Mouse (Mus musculus) T-cell, adult 2 months (primary cell): ENCODE measurements around the gene Pigl.
"Not testable (repeated sequence)": the region's sequence is repeated elsewhere in the genome, so short reads cannot be mapped to it uniquely, and the experiment has no call there.

Experiments used
- DNase-seq: peaks from one replicate; pipeline ENCODE4 v3.0.0; 2022; ENCODE audit warnings: low spot score

Gene Pigl

DNA sequence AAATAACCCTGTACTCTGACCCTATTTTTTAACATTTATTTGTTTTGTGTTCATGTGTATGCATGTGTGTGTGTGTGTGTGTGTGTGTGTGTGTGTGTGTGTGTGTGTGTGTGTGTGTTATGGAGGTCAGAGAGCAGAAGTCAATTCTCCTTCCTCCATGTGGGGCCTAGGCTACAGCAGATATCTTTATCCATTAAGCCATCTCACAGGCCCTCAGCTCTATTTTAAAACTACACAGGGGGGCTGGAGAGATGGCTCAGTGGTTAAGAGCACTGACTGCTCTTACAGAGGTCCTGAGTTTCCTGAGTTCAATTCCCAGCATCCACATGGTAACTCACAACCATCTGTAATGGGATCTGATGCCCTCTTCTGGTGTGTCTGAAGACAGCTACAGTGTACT lies 9.0 kb downstream of the Pigl start:
- not testable (repeated sequence) for DNase-seq

DNA sequence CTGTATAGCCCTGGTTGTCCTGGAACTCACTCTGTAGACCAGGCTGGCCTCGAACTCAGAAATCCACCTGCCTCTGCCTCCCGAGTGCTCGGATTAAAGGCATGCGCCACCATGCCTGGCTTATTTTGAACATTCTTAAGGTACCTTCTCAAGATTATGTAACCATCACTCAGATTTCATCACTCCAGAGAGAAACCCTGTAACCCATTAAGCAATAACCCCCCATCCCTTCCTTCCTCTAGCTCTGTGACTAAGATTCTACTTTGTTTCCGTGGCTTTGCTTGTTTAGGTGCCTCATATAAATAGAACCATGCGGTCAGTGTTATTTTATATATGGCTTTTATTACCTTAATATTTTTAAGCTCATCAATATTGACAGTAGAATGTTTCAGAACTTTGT lies 12.2 kb downstream of the Pigl start:
- no peak for DNase-seq

DNA sequence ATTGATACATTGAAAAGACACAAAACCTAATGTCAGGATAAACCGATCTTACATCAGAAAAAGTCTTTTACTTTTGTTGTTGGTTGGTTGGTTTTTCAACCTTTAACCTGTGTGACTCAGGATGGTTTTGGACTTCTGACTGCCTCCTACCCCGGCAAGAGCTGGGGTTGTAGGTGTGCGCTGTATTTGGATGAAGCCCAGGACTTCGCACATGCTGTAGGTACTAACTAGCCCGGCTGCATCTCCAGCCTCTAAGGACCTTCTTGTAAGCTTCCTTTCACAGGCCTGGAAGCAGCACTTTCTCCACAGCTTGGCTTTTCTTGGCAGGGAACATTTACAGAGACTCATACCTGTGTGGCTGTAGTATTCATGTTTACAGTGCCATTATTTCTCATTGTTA lies 15.3 kb downstream of the Pigl start:
- no peak for DNase-seq

DNA sequence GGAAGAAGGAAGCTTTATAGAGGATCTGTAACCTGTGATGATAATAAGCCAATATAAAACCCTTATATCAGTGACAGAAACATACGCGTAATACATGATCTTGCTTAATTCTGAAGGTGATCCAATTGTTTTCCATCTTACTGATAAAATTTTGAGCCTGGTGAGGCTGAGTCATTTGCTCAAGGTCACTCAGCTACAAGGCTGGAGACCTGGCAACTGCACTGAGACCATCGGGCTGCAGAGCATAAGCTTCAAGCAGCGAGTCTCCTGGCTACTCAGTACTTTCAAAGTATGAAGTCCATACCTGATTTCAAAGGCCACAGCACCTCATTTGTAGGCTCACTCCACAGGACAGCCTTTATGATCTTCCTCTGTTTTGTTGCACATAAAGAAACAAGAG lies 17.9 kb downstream of the Pigl start:
- DNase-seq = no peak

DNA sequence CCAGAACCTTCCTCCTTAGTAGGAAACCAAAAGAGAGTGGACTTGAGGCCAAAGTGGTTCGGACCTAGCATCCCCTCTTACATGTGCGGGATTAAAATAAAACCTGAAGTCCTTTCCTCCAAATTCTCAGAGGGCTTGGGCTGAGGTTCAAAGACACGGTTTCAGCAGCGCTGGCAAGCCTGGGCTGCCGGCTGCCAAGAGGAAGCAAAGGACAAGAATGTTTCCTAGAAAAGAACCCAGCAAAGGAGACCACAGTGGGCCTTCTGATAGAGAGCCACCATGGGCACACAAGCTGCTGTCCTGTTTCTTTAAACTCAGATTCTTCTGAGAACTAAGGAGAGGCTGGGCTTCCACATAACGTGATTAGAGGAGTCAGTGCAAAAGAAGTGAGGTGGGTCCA lies 20.7 kb downstream of the Pigl start:
- DNase-seq = no peak

DNA sequence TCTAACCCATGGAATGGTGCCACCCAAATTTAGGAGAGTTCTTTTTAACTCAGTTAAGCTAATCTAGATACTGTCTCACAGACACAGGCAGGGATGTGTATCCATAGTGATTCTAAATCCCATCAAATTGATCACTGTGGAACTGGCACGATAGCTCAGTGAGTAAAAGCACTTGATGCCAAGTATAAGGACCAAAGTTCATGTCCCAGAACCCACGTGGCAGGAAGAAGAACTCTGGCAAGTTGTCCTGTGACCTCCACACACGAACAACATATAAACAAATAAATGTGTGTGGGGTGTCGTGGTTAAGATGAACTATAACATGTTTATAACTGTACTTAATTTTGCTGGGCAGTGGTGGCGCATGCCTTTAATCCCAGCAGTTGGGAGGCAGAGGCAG lies 21.3 kb downstream of the Pigl start:
- no peak for DNase-seq

DNA sequence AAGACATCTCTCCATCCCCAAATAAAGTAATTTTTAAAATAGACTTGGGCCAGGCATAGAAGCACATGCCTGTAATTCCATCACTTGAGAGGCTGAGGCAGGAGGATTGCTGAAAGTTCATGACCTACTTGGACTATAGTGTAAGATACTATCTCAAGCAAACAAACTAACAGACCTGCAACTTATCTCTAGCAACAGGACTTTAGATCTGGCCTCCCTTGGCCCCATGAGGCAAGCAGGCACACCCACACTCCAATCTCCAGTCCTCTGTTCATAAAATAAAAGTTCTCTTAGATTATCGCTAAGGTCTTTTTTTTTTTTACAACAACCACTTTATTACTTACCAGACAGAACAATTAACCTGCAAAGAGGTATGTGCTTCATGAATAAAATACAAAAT lies 28.7 kb downstream of the Pigl start:
- DNase-seq = no peak

DNA sequence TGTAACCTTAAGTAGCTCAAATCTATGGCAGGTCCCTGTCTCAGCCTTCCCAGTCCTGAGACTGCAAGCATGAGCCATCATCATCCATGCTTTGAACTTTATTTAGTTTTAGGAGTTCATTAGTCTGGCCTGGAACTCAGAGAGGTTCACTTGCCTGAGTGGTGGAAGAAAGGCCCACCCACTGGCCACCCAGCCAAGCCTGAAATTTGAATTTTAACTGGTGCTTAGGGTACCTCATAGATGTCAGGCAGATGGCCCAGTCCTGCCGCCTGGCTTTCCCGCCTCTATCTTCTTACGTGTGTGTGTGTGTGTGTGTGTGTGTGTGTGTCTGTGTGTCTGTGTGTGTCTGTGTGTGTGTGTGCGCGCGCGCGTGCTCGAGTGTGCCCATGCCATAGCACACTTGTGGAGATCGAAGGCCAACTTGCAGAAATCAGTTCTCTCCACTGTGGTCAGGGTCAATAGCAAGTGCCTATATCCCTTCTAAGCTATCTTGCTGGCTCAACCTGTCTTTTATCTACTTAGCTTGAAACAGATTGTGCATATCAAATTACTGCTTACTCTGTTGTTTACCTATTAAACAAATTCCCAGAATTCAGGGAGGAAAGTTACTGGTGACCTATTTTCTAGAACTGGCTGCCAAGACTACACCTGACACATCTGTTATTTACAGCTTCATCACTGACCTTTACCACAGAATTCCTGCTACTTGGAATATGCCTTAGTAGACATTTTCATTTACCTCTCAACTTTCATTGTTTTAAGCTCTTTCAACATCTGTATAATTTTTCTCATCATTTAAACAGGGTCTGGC lies 29.5 kb downstream of the Pigl start:
- DNase-seq = no peak

DNA sequence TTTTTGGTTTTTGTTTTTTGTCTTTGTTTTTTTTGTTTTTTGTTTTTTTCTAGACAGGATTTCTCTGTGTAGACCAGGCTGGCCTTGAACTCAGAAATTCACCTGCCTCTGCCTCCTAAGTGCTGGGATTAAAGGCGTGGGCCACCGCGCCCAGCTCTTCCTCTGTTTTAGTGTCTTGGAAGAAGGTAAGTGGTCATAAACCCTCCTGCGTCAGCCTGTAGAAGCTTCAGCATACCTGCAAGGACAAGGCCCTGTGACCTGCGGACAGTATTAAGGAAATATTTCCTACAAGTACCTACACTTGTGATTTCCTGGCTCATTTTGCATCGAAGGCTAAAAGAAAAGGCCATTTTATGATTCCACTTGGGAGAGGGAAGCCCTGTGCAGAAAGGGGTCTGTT lies 35.4 kb downstream of the Pigl start:
- no peak for DNase-seq

DNA sequence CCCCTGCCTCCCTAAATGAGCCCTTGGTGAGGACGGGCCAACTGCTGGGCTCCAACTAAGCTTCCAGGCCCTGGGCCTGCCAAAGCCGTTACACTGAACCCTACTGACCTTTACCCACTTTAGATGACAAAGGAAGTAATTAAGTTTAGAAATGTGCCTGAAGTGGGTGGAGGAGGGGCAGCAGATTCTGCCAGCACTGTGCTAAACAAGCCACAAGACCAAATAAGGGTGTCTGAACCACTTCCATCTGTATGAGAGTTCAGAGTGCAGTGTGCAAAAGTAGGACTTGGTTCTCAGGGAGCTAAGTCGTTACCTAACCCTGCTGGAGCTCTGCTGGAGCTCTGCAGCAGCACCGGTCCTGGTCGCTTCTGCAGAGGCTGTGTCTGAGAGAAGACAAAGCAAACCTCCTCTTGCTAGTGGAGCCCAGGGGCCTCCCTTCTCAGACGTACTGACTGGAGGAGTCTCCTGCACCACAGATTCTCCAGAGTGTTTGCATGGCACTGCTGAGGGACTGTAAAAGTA lies 36.6 kb downstream of the Pigl start:
- peak; percentile 72 for DNase-seq

DNA sequence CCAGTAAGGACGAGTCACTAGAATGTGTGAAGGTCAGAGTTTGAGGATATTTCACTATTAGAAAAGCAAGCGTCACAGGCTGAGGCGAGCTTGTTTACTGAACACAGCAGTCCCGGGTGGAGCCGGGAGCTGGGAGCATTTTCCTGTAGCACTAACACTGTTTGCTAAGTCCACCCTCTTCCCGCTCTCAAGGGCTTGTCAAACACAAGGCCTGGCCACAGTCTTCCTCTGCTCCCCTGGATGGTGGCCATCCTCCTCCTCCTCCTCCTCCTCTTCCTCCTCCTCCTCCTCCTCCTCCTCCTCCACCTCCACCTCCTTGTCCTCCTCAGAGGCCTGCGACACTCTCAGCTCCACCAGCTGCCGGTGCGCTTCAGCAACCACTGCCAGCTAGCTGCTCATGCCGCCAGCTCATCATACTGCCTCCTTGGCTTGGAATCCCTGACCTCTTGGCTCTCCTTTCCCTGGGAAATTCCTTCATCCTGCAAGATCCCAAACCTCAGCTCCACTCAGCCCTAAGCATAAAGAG lies 37.1 kb downstream of the Pigl start:
- DNase-seq = no peak

DNA sequence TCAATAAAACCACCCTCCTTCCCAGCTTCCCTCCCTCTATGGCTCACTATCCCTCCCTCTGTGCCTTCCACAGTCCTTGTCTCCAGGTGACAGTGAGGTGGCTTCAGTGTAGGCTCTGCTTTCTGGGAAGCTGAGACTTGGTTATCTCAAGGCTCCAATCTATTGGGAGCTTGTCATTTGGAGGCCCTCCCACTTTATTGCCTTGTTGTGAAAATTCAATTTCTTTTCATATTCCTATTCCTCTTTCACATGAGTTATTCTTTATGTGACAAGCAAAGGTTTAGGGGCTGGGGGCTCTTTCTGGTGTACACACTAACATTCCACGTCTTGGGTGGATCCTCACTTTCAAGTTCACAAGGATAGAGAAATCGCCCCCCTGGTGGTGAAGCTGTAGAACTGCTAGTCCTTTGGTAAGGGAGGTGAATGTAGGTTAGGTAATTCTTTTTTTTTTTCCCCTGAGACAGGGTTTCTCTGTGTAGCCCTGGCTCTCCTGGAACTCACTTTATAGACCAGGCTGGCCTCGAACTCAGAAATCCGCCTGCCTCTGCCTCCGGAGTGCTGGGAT lies 38.0 kb downstream of the Pigl start:
- peak; percentile 47 for DNase-seq

DNA sequence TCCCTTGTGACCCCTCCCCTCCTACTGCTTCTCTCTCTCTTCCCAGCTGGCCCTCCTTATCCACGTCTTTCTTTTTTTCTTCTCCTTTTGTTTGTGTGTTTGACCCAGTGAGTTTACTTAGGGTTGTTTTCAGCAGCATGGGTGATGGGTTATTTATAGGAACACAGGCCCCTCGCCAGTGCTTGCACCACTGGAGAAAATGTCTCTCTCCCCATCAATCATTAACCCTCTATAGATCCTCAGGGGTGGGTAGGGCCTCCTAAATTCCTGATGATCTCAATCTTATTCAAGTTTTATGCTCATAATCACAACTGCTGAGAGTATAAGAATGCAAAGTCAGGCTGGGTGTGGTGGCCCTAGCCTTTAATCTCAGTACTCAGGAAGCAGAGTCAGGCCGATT lies 38.9 kb downstream of the Pigl start:
- DNase-seq = no peak

DNA sequence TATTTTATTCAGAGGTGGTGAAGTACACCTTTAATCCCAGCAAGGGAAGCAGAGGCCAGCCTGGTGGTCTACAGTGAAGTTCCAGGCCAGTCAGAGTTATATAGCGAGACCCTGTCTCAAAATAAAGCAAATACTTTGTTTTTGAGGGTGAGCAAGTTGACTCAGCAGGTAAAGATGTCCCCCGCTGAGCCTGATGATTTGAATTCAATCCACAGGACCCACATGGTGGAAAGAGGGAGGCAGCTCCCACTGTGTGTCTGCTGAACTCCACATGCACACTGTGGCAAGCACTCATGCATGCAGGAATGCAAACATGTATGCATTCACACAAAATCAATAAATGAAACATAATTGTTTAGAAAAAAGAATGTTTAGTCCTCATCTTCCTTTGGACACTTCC lies 40.5 kb downstream of the Pigl start:
- DNase-seq = no peak

DNA sequence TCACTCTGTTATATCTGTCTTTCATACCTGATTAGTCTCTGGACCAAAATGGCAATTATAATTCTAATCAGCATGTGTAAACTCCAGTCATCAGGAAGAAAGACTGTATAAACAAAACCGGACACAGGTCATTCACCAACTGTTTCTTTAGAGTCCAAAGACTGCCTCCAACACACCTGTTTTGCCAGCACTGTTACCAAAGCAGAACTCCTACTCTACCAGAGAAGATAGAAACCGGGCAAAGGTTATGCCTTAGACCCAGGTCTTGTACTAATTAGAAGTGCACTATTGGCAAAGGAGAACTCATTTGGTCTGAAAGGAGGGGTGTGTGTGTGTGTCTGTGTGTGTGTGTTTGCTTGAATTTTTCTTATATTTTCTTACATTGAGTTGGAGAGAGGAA lies 42.3 kb downstream of the Pigl start:
- DNase-seq = no peak

DNA sequence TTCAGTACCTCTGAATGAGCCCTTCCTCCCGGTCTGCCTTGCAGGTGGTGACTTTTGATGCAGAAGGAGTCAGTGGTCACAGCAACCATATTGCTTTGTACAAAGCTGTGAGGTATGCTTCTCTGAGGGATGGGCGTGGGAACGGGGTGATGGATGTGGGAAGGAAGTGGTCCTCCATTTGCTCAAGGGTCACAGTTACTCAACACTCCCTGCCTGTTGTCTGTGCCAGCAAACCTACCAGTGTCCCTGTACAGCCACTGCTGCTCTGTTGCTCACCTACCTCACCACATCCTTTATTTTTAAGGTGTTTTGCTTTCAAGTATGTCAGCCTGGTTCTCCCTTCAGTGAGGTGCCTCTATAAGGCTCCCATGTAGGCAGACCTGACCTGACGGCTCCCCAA lies 49.4 kb downstream of the Pigl start:
- DNase-seq = peak; percentile 79

DNA sequence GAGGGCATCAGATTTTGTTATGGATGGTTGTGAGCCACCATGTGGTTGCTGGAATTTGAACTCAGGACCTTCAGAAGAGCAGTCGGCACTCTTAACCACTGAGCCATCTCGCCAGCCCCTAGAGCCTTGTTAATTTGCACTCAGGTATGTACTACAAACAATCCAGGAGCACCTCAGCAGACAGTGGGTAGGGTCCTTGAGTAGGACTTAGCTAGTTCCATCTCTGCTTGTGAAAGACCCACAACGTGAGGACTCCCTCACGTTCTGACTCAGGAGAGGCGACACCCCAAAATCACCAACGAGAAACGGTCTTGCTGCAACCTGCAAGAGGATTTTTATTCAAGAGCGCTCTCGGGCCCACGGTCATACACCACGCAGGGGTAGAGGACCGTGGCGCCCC lies 50.1 kb downstream of the Pigl start:
- DNase-seq = not testable (repeated sequence)

DNA sequence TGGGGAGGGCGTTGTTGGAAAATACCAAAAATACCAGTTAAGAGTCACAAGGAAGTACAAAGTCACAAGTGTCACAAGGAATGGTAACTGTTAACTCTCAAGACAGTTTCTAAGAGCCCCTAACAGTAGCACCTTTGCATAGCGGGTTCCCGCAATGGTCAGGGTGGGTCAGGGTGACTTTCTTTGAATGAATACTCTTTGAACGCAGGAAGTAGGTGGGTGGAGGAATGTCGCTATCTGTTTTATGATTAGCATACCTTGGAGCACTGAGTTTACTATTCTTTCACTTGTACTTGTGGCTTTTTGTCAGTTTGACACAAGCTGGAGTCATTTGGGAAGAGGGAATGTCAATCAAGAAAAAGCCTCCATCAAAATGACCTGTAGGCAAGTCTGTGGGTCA lies 50.6 kb downstream of the Pigl start:
- not testable (repeated sequence) for DNase-seq

DNA sequence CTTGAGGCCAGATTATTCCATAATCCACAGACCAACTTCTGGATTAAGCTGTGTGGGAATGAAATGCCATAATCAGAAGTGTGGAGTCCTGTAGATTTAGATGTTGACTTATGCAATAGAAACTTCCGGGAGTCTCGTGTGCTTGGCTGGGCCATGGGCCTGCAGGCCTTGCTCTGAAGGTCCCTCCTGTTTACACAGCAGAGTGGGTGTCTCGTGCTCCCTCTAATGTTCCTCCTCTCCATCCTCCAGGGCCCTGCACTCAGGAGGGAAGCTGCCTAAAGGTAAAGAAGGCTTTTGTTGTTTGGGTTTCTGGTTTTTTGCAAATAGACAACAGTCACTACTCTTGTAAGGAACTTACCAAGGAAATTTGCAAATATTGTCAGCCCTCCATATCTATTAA lies 51.3 kb downstream of the Pigl start:
- DNase-seq = no peak

DNA sequence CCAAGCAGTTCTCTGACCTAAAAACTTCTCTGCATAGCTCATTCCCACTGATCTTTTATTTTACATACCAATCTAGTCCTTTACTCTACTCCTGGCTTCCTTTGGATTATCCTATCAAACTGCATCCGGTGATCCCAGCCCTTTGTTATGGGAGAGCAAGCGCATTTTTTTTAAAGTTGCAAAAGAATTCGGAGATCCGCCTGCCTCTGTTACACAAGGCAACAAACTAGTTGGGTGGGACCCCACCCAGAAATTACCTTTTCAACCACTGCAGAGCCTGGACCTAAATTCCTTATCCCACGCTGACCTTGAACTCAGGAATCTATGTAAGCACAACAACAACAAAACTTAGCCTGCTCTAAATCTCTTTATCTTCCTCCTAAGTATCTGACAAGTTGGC lies 52.7 kb downstream of the Pigl start:
- DNase-seq = no peak

DNA sequence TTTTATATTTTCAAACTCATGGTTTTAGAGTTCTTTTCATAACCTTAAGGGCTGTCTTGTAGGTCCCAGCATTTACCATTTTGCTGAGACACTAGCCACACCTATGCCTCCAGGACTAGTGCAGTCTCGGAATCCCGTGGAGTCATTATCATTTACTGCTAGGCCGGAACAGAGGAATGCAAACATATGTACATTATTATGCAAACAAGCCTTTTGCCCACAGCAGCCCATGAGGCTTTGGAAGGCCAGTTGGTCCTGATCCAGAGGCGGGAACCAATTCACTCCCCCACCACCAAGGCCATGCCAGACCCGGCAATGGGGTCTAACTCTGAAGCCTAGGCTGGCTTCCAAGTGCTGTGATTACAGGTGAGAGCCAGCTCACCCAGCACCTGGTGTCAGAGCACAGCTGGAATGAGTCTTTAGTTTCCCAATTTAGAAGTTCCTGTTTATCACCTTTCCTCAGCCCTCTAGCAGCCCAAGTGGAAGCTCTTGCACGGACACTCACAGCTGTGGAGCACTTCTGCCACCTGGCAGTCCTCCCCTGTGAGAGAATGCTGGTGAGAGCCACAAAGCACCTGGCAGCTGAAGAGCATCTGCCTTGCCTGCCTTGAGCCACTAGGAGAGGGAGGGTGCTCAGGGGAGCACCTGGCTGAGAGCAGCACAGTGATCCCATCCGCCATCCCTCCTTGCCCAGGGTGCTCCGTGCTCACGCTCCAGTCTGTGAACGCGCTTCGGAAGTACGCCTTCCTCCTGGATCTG lies 53.4 kb downstream of the Pigl start:
- no peak for DNase-seq

DNA sequence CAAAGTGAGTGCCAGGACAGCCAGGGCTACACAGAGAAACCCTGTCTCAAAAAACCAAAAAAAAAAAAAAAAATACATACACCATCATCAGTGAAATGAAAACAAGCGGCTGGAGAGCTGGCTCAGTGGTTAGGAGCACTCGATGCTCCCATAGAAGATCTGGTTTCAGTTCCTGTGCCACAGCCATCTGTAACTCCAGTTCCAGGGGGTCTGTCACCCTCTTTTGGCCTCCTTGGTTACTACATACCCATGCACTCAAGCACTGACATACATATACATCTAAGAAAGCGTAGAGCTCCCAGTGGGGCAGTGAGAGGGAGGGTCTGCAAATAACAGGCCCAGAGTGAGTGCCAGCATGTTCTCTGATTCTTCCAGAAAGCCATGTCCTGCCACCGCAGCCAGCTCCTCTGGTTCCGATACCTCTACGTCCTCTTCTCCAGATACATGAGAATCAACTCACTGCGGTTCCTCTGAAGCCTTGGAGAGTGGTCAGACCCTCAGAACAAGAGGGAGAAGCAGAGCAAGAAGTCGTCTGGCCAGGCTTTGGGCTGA lies 54.3 kb downstream of the Pigl start:
- no peak for DNase-seq

DNA sequence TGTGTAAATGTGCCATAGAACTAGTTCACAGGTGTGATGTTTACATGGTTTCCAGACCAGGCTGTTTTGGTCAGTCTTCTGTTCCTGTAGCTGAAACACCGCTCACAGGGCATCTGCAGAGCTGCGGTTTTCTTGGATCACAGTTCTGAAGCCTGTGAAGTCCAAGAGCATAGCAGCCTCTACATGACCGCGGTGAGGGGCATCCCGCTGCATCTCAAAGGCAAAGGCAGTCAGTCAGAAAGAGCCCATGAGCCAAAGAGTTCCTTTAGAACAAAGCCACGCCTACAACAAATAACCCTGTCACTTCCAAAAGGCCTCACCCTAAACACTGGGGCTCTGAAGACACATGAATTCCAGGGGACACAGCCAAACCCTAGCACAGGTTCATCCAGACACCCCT lies 55.1 kb downstream of the Pigl start:
- DNase-seq = no peak
